In genomic region chr2:137974651-137975050, GRCm38 (mm10) we compare ENCODE assay signal across 20 mouse cellular contexts.
"Had no signal": no experiment of that assay in that cellular context is flagged by ENCODE, and none has a peak within 500 bp of the region (broad histone marks: within the 10 kb centered on the region; RNA-seq: fewer than 3 reads in every experiment).

No protein-coding gene starts in this region.

- H3K27ac ChIP-seq: kidney, embryonic 15.5 days; left cerebral cortex, adult 2 months; liver, embryonic 14.5 days; neural tube, embryonic 12.5 days; neural tube, embryonic 15.5 days; stomach, postnatal 0 days had no signal

- H3K4me3 ChIP-seq: kidney, embryonic 15.5 days; left cerebral cortex, adult 2 months; megakaryocyte, embryonic 14.5 days; neural tube, embryonic 12.5 days; neural tube, embryonic 15.5 days had no signal

- H3K4me1 ChIP-seq: kidney, embryonic 15.5 days; megakaryocyte, embryonic 14.5 days; neural tube, embryonic 12.5 days; neural tube, embryonic 15.5 days had no signal

- H3K9me3 ChIP-seq: kidney, embryonic 15.5 days; megakaryocyte, embryonic 14.5 days; neural tube, embryonic 12.5 days; neural tube, embryonic 15.5 days had no signal

- H3K9ac ChIP-seq: kidney, embryonic 15.5 days; liver, embryonic 14.5 days; liver, postnatal 0 days; lung, embryonic 14.5 days; neural tube, embryonic 12.5 days; neural tube, embryonic 15.5 days had no signal

- DNase-seq: kidney, adult 2 months; kidney, postnatal 10 days; kidney, postnatal 36 days; layer of hippocampus, postnatal 36 days; liver, postnatal 0 days; lung, embryonic 14.5 days; lung, postnatal 36 days; thymus, adult 2 months; thymus, postnatal 14 days; thymus, postnatal 4 days had no signal

- H3K27me3 ChIP-seq: kidney, embryonic 15.5 days; megakaryocyte, embryonic 14.5 days; neural tube, embryonic 12.5 days; neural tube, embryonic 15.5 days had no signal

- ATAC-seq: inflammation-experienced regulatory T-cells, adult 6 months; intestine, postnatal 0 days; liver, postnatal 0 days; lung, postnatal 0 days had no signal

- H3K4me2 ChIP-seq: kidney, embryonic 15.5 days; lung, embryonic 14.5 days; neural tube, embryonic 12.5 days; neural tube, embryonic 15.5 days had no signal

- H3K36me3 ChIP-seq: kidney, embryonic 15.5 days; neural tube, embryonic 12.5 days; neural tube, embryonic 15.5 days had no signal
